ENCODE assay signal across 10 mouse cellular contexts in genomic region chr19:56423370-56423769, GRCm38 (mm10). TPM values are rescaled to one million over a fixed set of nuclear protein-coding genes. Genes with fewer than 3 reads are reported as not detected.
DNase-seq lines count a peak whose midpoint lies in the region; ATAC-seq lines count a peak whose summit lies in the region.
"Had no signal": no experiment of that assay in that cellular context is flagged by ENCODE, and none has a peak within 500 bp of the region (broad histone marks: within the 10 kb centered on the region; RNA-seq: fewer than 3 reads in every experiment).

No protein-coding gene starts in this region.

- no peak for DNase-seq in embryonic facial prominence, embryonic 10.5 days (ENCODE audit: low spot score)
- no peak for DNase-seq in limb, embryonic 10.5 days (ENCODE audit: low spot score)
- DNase-seq in thymus, postnatal 4 days: no peak
- no peak for DNase-seq in embryo, embryonic 10 days (ENCODE audit: low spot score)

- ATAC-seq in embryonic facial prominence, embryonic 13.5 days (ENCODE audit: insufficient number of reproducible peaks, insufficient read depth, low FRiP score, low TSS enrichment, low read depth): no peak
- no peak for ATAC-seq in limb, embryonic 12.5 days (ENCODE audit: insufficient number of reproducible peaks, insufficient read depth, low FRiP score, low TSS enrichment, low read depth)
- 0 out of 2 replicates have a peak, but pooled peaks have one; percentile 15 for ATAC-seq in hindbrain, embryonic 15.5 days (ENCODE audit: low FRiP score, low read depth)
- ATAC-seq in neural tube, embryonic 15.5 days (ENCODE audit: low FRiP score): 0 out of 2 replicates have a peak, but pooled peaks have one; percentile 13

- 45% methylated on average over 12 of the region's 12 CpGs for WGBS in embryonic facial prominence, embryonic 13.5 days
- WGBS in embryonic facial prominence, embryonic 10.5 days: 58% methylated on average over 12 of the region's 12 CpGs
- WGBS in limb, embryonic 12.5 days: 48% methylated on average over 12 of the region's 12 CpGs
- 70% methylated on average over 12 of the region's 12 CpGs for WGBS in limb, embryonic 10.5 days
- 55% methylated on average over 12 of the region's 12 CpGs for WGBS in hindbrain, embryonic 15.5 days
- 44% methylated on average over 12 of the region's 12 CpGs for WGBS in neural tube, embryonic 15.5 days

- no peak overlapping the region for H3K4me3 ChIP-seq in embryonic facial prominence, embryonic 13.5 days
- no peak overlapping the region for H3K4me3 ChIP-seq in embryonic facial prominence, embryonic 10.5 days
- H3K4me3 ChIP-seq in limb, embryonic 12.5 days (replicated peaks): no peak overlapping the region
- no peak overlapping the region for H3K4me3 ChIP-seq in limb, embryonic 10.5 days
- H3K4me3 ChIP-seq in hindbrain, embryonic 15.5 days: no peak overlapping the region
- no peak overlapping the region for H3K4me3 ChIP-seq in neural tube, embryonic 15.5 days (replicated peaks)
- H3K4me3 ChIP-seq: lung, embryonic 15.5 days; myocyte had no signal

- peaks cover 41% of the 10 kb centered on the region for H3K4me1 ChIP-seq in embryonic facial prominence, embryonic 13.5 days
- H3K4me1 ChIP-seq in embryonic facial prominence, embryonic 10.5 days: peaks cover 38% of the 10 kb centered on the region
- peaks cover 18% of the 10 kb centered on the region for H3K4me1 ChIP-seq in limb, embryonic 12.5 days (replicated peaks)
- peaks cover 33% of the 10 kb centered on the region for H3K4me1 ChIP-seq in limb, embryonic 10.5 days
- H3K4me1 ChIP-seq in hindbrain, embryonic 15.5 days (replicated peaks): peaks cover 25% of the 10 kb centered on the region
- H3K4me1 ChIP-seq in neural tube, embryonic 15.5 days: peaks cover 28% of the 10 kb centered on the region

- H3K4me2 ChIP-seq in embryonic facial prominence, embryonic 13.5 days: peak overlapping the region; percentile 42; the same call in 1 of the 2 replicates
- 0 out of 2 replicates have a peak overlapping the region, but pooled peaks have one; percentile 15 for H3K4me2 ChIP-seq in limb, embryonic 12.5 days
- peak overlapping the region; percentile 3; the same call in 1 of the 2 replicates for H3K4me2 ChIP-seq in hindbrain, embryonic 15.5 days
- peak overlapping the region; percentile 32 for H3K4me2 ChIP-seq in neural tube, embryonic 15.5 days
- H3K4me2 ChIP-seq: lung, embryonic 15.5 days had no signal

- H3K27ac ChIP-seq in embryonic facial prominence, embryonic 13.5 days: no peak overlapping the region
- H3K27ac ChIP-seq in embryonic facial prominence, embryonic 10.5 days (replicated peaks): no peak overlapping the region
- H3K27ac ChIP-seq in limb, embryonic 12.5 days: peak overlapping the region; percentile 46; the same call in 1 of the 2 replicates
- H3K27ac ChIP-seq in limb, embryonic 10.5 days: no peak overlapping the region
- H3K27ac ChIP-seq in hindbrain, embryonic 15.5 days (replicated peaks): no peak overlapping the region
- H3K27ac ChIP-seq in neural tube, embryonic 15.5 days (replicated peaks): 0 out of 2 replicates have a peak overlapping the region, but pooled peaks have one; percentile 51

- H3K9ac ChIP-seq in embryonic facial prominence, embryonic 13.5 days: no peak overlapping the region
- H3K9ac ChIP-seq in limb, embryonic 12.5 days (replicated peaks): no peak overlapping the region
- H3K9ac ChIP-seq in hindbrain, embryonic 15.5 days: no peak overlapping the region
- no peak overlapping the region; the same call in 1 of the 2 replicates for H3K9ac ChIP-seq in neural tube, embryonic 15.5 days (replicated peaks)
- H3K9ac ChIP-seq: lung, embryonic 15.5 days had no signal

- no peaks in the 10 kb centered on the region for H3K9me3 ChIP-seq in embryonic facial prominence, embryonic 13.5 days
- no peaks in the 10 kb centered on the region for H3K9me3 ChIP-seq in embryonic facial prominence, embryonic 10.5 days
- H3K9me3 ChIP-seq in limb, embryonic 12.5 days: no peaks in the 10 kb centered on the region
- H3K9me3 ChIP-seq in limb, embryonic 10.5 days (replicated peaks): no peaks in the 10 kb centered on the region
- H3K9me3 ChIP-seq in hindbrain, embryonic 15.5 days: no peaks in the 10 kb centered on the region
- H3K9me3 ChIP-seq in neural tube, embryonic 15.5 days (replicated peaks): no peaks in the 10 kb centered on the region
- H3K9me3 ChIP-seq: lung, embryonic 15.5 days had no signal

- no peaks in the 10 kb centered on the region for H3K36me3 ChIP-seq in embryonic facial prominence, embryonic 13.5 days
- no peaks in the 10 kb centered on the region for H3K36me3 ChIP-seq in embryonic facial prominence, embryonic 10.5 days (replicated peaks)
- no peaks in the 10 kb centered on the region for H3K36me3 ChIP-seq in limb, embryonic 12.5 days
- no peaks in the 10 kb centered on the region; the same call in 1 of the 2 replicates for H3K36me3 ChIP-seq in limb, embryonic 10.5 days
- no peaks in the 10 kb centered on the region for H3K36me3 ChIP-seq in hindbrain, embryonic 15.5 days
- no peaks in the 10 kb centered on the region for H3K36me3 ChIP-seq in neural tube, embryonic 15.5 days
- H3K36me3 ChIP-seq: lung, embryonic 15.5 days had no signal

- no peaks in the 10 kb centered on the region for H3K27me3 ChIP-seq in embryonic facial prominence, embryonic 13.5 days
- H3K27me3 ChIP-seq in embryonic facial prominence, embryonic 10.5 days (replicated peaks; ENCODE audit: low read depth, poor library complexity, severe bottlenecking): no peaks in the 10 kb centered on the region
- no peaks in the 10 kb centered on the region for H3K27me3 ChIP-seq in limb, embryonic 12.5 days
- H3K27me3 ChIP-seq in limb, embryonic 10.5 days (ENCODE audit: low read depth, poor library complexity, severe bottlenecking): no peaks in the 10 kb centered on the region
- H3K27me3 ChIP-seq in hindbrain, embryonic 15.5 days: no peaks in the 10 kb centered on the region
- no peaks in the 10 kb centered on the region for H3K27me3 ChIP-seq in neural tube, embryonic 15.5 days (replicated peaks)
- H3K27me3 ChIP-seq: lung, embryonic 15.5 days had no signal

RNA-seq across cellular contexts. Expression of gene Casp7, which starts 26.4 kb away (rescaled TPM):
- 29.1 and 29.6 TPM in 2 replicates for polyA plus RNA-seq in embryonic facial prominence, embryonic 13.5 days (2015; fragmentation: Nextera tagmentation; extraction: Ambion mirVana)
- 15.9 and 17.8 TPM in 2 replicates for polyA plus RNA-seq in embryonic facial prominence, embryonic 10.5 days (2016; fragmentation: Nextera tagmentation; extraction: Ambion mirVana)
- polyA plus RNA-seq in limb, embryonic 12.5 days (2016; fragmentation: Nextera tagmentation; extraction: Ambion mirVana): 29.8 and 31.5 TPM in 2 replicates
- 19.3 and 24.5 TPM in 2 replicates for polyA plus RNA-seq in limb, embryonic 10.5 days (2016; fragmentation: Nextera tagmentation; extraction: Ambion mirVana)
- 21.5 and 22.0 TPM in 2 replicates for polyA plus RNA-seq in hindbrain, embryonic 15.5 days (2015; fragmentation: Nextera tagmentation; extraction: Ambion mirVana)
- polyA plus RNA-seq in neural tube, embryonic 15.5 days (2015; fragmentation: Nextera tagmentation; extraction: Ambion mirVana): 20.8 and 25.5 TPM in 2 replicates

RNA-seq across cellular contexts. Expression of gene Nrap, which starts 33.5 kb away (rescaled TPM):
- polyA plus RNA-seq in embryonic facial prominence, embryonic 13.5 days (2015; fragmentation: Nextera tagmentation; extraction: Ambion mirVana): 0.10 and 0.65 TPM in 2 replicates
- polyA plus RNA-seq in embryonic facial prominence, embryonic 10.5 days (2016; fragmentation: Nextera tagmentation; extraction: Ambion mirVana): 0.07 and 0.11 TPM in 2 replicates
- polyA plus RNA-seq in limb, embryonic 12.5 days (2016; fragmentation: Nextera tagmentation; extraction: Ambion mirVana): 0.38 and 0.61 TPM in 2 replicates
- polyA plus RNA-seq in limb, embryonic 10.5 days (2016; fragmentation: Nextera tagmentation; extraction: Ambion mirVana): 0.09 TPM in 1 of 2 replicates, not detected in the other
- polyA plus RNA-seq in hindbrain, embryonic 15.5 days (2015; fragmentation: Nextera tagmentation; extraction: Ambion mirVana): 0.25 and 0.38 TPM in 2 replicates
- 0.63 and 0.65 TPM in 2 replicates for polyA plus RNA-seq in neural tube, embryonic 15.5 days (2015; fragmentation: Nextera tagmentation; extraction: Ambion mirVana)

RNA-seq across cellular contexts. Expression of gene Plekhs1, which starts 38.1 kb away (rescaled TPM):
- 0.65 and 0.84 TPM in 2 replicates for polyA plus RNA-seq in embryonic facial prominence, embryonic 13.5 days (2015; fragmentation: Nextera tagmentation; extraction: Ambion mirVana)
- 0.21 TPM in 1 of 2 replicates, not detected in the other for polyA plus RNA-seq in embryonic facial prominence, embryonic 10.5 days (2016; fragmentation: Nextera tagmentation; extraction: Ambion mirVana)
- polyA plus RNA-seq in limb, embryonic 12.5 days (2016; fragmentation: Nextera tagmentation; extraction: Ambion mirVana): 0.20 and 0.25 TPM in 2 replicates
- polyA plus RNA-seq in limb, embryonic 10.5 days (2016; fragmentation: Nextera tagmentation; extraction: Ambion mirVana): 0.10 and 0.21 TPM in 2 replicates
- 0.13 and 0.30 TPM in 2 replicates for polyA plus RNA-seq in hindbrain, embryonic 15.5 days (2015; fragmentation: Nextera tagmentation; extraction: Ambion mirVana)
- 0.19 and 0.27 TPM in 2 replicates for polyA plus RNA-seq in neural tube, embryonic 15.5 days (2015; fragmentation: Nextera tagmentation; extraction: Ambion mirVana)

Comparison
In these comparisons a context has a peak if more than half of its experiments do, and no peak if none do; other contexts are left out.
1. H3K27ac ChIP-seq: peak in limb, embryonic 12.5 days (single experiment) and neural tube, embryonic 15.5 days (single experiment); none in embryonic facial prominence, embryonic 13.5 days (single experiment), embryonic facial prominence, embryonic 10.5 days (single experiment), limb, embryonic 10.5 days (single experiment) and hindbrain, embryonic 15.5 days (single experiment).
2. ATAC-seq: peak in hindbrain, embryonic 15.5 days (single experiment) and neural tube, embryonic 15.5 days (single experiment); none in embryonic facial prominence, embryonic 13.5 days (single experiment) and limb, embryonic 12.5 days (single experiment).
3. Peak in every context shown above with its lines, with median percentiles within 50 percentile points of each other: H3K4me2 ChIP-seq.